Mouse (Mus musculus): Measurements from ENCODE around the gene Nmb. TPM values are rescaled to one million over a fixed set of nuclear protein-coding genes. Genes with fewer than 3 reads are reported as not detected.
"Not testable (repeated sequence)": the region's sequence is repeated elsewhere in the genome, so short reads cannot be mapped to it uniquely, and the experiment has no call there.

Gene Nmb
- total RNA-seq (2021) (1 to 10 TPM; 1.4 to 3.7 TPM), polyA plus RNA-seq (2012; rRNA removed) (4.8 and 6.5 TPM in 2 replicates)
- long read RNA-seq: 0 reads

DNA sequence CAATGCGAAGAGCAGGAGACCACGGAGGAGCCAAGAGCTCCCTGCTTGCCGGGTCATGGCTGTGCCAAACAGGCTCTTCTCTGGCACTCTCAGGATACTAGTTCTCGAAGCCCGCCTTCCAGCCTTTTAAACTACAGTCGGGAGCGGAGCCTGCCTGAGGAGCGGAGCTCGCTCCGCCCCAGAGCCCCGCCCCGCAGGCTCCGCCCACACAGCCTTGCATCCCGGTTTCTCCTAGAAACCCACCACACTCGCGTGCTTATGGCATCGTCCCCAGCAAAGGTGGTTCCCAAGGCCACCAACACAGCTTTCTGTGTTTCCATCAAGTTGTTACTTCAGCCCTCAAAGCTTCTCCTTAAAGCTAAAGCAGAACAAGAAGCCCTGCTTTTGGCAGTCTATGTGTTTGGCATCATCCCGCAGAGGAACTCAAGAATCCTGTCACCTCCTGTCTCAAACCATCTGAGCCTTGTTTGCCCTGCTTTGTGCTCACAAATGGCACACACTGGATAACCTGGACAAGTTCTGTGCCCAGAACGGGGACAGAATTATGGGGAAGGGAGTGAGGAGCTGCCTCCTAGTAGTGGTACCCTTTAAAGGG is at the start of gene Nmb:
Nmb (minus strand) TSS at position 156 of the 595 bp plus-strand sequence.
- DNase-seq: peak; percentile 80

DNA sequence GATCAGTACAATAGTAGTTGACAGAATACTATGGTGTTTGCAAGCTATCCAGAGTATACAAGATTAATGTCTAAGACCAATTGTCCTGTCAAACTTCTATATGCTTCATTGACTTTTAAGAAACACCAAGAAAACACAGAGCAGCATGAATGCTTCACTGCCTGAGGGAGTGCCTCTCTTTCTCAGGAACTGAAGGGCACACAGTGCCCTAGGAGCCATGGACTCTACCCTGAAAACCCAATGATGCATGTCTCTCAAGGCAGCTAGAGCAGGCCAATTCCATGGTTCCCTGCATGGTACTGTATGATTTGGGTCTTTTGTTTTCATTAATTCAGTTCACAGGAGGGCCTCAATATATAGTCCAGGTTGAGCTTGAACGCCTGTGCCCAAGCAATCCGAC is 49.4 kb upstream of the Nmb start:
- no peak for DNase-seq

DNA sequence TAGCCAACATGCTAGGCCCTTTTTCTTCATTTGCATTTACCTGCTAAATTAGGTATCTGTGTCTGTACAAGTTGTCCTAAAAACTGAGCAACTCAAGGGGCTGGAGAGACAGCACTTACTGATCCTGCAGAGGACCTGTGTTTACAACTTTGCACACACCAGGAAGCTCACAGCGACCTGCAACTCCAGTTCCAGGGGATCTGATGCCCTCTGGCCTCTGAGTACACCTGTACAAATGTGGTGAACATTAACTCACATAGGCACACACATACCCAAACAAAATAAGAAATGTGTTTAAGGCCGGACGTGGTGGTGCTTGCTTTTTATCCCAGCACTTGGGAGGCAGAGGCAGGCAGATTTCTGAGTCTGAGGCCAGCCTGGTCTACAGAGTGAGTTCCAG is 47.3 kb upstream of the Nmb start:
- no peak for DNase-seq

DNA sequence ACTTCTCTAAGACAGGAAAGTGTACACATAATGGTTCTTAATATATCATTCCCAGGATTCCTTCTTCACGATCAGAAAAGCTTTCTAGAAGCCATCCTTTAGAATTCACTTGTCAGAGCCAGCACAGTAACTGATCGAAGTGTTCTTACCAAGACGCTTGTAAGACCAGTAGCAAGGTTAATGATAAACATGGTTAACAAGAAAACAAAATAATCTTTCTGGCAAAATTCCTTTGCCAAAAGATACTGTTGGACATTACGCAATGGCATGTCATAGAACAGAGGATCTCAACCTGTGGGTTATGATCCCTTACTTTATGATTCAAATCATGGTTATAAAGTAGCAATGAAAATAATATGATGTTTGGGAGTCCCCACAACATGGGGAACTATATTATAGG is 46.6 kb upstream of the Nmb start:
- DNase-seq: no peak

DNA sequence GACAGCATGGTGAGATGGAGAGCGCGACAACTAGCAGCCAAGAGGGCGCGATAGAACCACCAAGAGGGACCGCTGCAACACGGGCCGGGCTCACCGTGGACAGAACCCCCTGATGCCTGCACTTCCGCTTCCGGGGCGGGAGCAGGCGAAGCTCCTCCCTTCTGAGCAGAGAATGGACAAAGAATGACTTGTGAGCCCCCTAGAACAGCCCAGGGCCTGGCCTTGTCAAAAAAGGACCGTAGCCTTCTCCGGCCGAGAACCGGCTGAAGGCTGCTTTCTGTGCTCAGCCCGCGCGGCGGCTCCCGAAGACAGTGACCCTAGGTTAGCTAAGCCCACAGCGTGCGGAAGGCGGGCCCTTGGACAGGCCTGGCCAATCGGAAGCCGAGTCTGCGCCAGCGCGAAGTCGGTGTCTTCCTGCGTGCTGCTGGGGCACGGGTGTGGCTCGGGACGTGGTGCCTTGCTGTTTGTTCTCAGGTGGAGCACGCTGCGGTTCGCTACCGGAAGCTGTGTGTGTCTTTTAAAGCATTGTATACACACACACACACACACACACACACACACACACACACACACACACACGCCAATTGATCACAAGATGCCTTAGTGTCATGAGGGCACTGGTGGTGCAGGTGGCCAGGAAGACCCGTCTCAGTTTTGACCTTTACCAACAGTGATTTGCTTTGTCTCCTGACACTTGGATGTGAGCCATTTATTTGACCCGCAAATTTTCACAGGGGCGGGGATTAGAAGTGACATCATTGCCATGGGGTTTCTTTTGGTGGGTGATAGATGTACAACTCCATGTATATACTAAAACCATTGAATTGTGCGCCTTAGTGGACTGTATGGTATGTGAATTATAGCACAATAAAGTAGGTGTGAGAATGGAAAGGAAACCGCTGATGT is 42.8 kb upstream of the Nmb start, which contains the start of gene Sec11a:
Sec11a (minus strand) TSS at position 336 of the 906 bp plus-strand sequence.
- DNase-seq: peak; percentile 95

DNA sequence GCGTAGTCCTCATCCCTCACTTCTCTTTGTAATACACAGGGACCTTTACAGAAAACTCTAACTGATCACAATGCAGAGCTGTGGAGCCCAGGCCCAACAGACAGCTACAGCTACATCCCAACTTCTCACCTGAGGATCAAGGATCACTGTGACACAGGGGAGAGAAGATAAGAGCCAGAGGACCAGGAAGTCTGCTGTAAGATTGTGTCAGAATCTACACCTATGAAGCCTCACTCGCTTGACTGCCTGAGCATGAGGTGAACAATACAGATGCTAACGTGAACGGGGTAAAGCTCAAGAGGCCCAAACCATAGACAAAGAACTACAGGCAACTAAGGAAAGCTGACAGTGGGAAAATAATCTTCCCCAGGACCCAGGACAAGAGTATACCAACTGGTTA is 34.9 kb upstream of the Nmb start:
- DNase-seq: no peak

DNA sequence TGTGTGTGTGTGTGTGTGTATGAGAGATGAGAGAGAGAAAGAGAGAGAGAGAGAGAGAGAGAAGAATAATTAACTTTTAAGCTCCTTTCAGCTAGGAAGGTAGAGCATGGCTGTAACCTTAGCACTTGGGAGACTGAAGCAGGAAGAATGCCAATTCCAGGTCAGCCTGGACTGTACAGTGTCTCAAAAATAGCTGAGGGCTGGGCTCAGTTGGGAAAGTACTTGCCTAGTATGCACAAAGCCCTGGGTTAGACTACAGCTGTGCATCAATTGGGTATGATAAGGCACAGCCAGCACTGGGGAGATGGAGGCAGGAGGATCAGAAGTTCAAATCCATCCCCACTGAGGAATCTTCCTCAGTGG is 32.4 kb upstream of the Nmb start:
- DNase-seq: not testable (repeated sequence)

DNA sequence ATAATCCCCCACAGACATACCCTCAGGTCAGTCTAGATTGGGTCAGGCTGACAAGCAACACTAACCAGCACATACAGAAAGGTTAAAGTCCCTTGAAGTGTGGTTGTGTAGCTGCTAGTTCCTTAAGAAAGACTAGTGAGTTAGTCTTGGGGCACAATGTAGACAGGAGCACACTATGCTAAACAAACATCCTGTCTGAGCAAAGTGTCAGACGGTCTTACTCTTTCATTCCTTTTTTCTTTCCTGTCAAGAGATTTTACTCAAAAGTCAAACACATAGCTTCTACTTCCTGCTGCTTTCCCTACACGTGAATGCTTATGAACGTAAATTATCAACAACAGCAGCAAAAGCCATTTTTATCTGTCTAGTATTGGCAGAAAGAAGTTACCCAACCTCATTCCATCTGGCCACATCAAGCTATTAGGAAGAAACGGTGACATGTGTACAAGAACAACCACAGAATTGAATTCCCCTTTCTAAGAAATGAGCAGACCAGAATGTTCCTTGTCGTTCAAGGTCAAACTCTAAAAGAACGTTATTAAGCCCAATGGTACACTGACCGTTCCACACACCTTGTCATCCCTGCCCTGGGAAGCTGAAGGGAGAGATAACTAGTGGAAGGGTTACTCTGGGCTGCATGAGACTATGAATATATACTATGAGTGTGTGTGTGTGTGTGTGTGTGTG is 31.9 kb upstream of the Nmb start:
- not testable (repeated sequence) for DNase-seq

DNA sequence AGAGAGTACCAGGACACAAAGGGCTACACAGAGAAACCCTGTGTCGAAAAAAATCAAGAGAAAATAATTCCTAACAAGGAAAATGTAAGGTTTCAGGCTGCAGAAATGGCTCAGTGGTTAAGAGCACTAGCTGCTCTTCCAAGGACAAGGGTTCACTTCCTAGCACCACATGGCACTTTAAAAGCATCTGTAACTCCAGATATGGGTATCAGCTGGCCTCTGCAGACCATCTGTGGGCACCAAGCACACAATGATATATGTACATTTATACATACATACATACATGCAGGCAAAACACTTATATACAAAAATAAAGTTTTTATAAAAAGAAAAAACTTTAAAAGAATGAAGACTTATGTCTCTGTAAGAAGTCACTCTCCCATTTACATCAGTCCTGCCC is 31.0 kb upstream of the Nmb start:
- DNase-seq: no peak

DNA sequence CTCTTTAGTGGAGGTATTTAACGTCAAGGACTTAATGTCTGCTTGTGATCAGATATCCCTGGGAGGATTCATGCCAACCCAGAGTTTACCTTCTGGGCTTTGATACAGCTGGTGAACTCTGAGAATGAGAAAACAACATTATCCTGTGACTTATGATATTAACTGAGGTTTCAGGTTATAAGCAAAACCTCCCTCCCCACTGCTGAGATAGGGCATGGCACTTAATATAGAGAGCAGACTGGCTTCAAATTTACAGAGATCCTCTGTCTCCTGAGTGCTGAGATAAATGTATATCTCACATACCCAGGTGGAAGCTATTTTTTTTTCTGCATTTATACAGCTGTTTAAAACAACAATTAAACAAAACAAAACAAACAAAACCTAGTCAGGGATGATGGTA is 27.9 kb upstream of the Nmb start:
- DNase-seq: no peak

DNA sequence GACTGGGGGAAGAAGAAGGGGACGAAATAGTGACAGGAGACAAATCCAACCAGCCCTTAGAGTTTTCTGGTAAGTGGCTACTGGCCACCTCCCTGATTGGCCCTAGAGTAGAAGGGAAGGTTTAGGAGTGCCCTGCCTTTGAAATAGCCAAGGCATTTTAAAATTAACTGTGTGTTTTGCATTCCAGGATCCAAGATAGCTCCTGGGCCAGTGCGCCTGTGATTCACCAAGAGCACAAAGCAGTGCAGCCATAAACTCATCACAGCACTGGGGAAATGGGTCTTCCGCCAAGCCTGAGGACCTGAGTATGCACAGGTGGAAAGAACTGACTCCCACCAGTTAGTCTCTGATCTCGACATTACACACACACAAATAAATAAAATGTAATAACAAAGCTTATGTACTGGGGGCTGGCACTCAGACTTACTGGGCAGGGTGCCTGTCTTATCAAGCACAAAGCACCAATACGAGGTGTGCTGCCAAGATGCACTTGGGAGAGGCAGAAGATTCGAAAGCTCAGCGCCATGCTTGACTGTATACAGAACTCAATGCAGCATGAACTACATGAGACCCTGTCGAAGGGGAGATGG is 26.8 kb upstream of the Nmb start:
- DNase-seq: no peak

DNA sequence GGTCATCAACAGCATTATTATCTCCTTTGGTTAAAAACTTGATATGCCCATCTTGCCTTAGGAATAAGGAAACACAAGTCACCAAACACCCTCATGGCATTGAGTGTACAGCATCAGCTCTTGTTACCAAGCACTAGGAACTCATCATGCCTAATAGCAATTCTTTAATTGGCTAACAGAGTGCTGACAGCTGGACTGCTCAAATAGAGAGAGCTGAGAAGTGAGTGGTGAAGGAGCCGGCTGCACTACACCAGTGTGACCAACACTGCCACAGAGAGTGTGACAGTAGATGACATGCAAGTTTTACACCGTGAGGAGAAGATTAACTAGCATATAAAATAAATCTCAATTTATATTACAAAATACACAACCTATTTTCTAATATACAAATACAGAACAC is 18.3 kb upstream of the Nmb start:
- DNase-seq: no peak

DNA sequence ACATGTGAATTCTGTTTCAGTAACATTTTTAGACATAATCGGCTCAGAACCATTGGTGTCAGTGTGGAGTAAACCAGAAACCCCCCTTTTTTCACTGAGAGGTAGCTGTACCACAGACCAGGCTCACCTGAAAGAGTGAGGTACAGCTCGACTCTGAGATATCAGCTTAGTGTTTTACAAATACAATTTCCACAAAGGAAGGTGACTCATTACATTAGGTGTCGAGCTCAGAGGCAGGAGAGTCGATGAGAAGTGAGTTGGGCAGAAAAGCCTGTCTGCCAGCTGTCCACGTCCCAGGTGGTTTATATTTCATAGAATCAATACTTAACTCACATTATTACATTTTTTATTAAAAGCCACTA is 14.8 kb upstream of the Nmb start:
- no peak for DNase-seq

DNA sequence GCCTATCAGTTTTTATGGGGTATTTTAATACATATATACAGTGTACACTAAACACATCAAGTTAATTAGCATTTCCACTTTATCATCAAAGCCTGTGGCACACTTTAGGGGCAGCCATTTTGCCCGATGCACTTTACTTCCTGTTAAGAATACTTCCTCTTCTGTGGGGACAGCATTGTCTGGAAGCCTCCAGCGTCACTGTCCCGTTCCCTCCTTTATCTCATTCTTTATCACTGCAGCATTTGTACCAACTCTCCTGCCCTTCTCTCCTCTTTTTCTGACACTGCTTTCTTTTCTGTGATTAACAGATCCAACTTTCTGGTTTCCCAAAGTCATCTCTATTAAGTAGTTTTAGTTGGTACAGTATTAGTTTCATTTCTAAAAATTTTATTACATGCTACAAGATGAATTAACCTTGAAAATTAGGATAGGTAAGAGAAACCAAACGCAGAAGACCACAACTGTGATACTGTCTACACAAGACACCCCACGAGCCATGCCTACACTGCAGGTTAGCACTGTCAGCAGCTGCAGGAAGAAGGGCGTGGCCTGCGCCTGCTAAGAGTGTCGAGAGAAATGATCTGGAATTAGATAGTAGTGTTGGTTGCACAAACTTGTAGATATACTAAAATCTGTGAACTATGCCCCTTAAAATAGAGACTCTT is 14.2 kb upstream of the Nmb start:
- no peak for DNase-seq

DNA sequence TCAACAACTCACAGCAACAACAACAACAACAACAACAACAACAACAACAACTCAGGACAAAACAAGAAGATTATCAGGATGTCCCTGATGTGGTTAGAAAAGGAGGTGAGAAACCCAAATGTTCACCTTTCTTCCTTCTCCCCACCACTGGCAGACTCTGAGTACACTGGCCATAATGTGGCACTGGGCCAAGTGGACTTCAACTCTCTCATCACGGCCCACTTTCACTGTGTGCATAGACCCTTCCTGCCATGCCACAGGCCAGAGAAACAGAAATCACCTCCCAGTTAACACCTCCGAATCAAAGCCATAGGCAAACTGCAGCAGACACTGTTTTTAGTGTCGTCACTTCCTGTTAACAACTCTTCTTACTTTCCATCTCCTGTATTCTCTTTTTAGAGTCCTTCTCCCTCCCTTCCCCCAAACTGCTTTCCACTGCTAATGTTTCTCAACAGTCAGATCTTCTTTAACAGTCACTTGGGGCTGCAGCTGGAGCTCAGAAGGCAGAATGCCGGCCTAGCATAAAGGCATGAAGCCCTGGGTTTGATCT is 13.1 kb upstream of the Nmb start:
- no peak for DNase-seq

DNA sequence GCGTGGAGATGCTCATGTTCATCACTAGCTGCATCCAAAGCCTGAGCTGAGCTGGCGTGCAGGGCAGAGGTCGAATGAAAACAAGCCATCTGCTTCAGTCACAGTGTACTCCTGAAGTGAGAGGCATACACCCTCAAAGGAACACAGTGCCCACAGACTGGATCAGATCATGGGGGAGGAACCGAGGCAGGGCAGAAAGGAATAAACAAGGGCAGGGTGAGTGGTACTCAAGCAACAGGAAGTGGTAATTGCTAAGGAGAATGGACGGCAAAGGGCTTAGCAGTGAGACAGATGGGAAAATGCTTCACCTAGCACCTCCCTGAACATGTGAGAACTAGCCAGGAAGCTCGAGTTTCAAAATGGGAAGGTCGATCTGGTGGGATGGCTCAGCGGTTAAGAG is 7.6 kb upstream of the Nmb start:
- no peak for DNase-seq

DNA sequence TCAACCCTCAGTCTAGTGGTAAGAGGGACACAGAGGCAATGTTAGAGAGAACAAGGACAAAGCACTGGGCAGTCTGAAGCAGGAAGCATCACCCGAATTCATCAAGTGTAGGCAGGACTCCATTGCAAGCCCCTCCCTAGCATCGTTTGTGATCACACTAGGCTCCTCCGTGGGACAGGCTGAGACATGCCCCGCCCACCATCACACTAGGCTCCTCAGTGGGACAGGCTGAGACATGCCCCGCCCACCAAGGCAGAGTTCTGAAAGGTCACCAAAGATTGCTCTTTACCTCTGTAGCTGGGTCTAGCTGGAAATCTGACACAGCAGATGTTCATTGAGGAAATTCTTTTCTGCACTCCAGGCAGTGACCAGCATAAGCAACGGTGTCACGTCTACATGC is 6.2 kb upstream of the Nmb start:
- DNase-seq: no peak

DNA sequence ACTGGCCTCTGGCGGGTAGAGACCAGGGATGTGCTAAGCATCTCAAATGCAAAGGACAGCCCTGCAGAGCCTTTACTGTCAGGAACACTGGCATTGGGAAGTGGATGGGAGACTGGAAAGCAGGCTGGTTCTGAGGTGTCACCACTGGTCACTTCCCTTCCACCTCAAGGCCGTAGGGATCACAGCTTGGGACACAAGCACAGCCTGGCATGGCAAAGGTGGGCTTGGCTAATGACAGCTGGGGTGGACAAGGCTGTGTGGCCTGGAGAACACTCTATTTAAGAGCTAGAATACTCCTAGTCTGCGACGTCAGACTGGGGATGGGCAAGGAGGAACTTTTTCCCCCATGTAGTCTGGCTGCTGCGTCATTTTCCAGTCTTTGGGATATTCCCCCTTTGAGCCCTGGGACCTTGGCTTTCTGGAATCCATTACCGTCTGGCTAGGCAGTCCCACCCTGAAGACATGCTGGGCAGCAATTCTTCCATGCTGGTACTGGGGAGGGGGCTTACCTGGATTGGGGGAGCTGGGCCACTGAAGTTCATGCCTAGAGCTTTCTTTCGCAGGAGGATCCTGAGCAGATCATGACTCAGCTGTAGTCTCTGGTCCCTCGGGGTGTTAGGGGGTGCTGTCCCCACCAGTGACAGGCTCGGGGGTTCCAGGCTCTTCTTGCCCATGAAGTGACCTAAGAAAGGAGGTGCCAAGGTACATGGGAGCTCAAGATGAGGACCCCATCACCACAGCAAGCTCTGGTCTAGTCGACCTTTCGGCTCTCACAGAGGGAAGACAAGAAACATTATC is 1.1 kb downstream of the Nmb start:
- DNase-seq: no peak

DNA sequence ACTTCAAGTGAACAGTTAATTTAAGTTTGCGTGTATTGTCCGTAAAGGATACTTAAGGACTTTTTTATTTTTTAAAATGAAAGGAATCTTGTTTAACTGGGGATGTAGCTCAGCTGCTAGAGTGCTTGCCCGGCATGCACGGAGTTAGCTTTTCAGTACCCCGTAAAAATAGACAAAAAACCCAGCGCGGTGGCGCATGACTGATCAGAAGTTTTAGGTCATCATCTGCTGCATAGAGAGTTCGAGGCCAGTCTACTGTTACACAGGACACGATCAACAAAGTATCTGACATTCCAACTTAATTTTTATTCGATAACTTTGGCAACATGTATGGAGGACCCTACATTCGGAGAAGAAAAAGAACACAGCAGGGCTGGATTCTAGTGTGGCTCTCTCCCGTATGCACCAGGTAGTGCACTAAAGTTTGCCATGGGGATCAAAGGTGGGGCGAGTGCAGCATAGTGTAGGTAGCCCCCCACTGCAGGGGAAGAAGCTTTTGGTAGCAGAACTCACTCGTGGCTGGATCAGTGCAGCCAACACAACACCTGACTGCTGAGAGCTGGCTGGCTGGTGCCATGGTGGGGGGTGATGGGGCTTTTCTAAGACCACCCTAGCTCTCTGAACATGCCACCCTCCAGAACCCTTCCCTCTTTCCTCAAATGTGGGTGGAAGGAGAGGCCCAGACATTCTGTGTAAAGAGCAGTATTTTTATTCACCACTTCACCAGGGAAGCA is 3.2 kb downstream of the Nmb start:
- peak; percentile 28 for DNase-seq

DNA sequence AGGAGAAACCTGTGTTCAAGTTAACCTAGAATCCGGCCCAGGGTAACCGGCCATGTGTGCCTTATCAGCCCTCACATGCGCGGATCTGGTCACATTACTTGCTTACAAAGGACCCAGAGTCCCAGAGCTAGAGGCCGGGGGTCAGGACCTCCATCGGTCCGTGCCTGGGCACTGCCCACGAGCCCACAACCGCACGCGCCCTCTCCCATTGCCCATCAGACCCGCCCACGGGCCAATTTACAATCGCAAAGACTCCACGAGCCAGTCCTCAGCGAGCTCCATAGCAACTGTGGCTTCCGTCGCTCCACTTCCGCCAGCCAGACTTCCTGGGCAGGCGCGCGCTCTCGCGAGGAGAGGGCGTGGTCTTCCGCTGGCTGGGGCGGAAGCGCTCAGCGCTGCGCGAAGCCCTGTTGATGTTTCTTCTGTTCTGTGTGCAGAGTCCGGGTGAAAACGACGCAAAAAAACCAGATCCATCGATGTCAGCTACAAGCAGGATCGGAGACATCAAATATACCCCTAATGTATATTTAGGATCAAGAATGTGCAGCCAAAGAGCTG is 3.9 kb downstream of the Nmb start, which contains the start of gene Wdr73:
Wdr73 (minus strand) TSS at position 326 of the 558 bp plus-strand sequence.
- DNase-seq: peak; percentile 94
